Mouse (Mus musculus): ENCODE measurements at regions not wholly inside any gene's neighbourhood (a gene's known extent, or its start where the extent isn't known, plus 50 kb on each side); places are given as distances from the start of the nearest gene placed in this dataset.

DNA sequence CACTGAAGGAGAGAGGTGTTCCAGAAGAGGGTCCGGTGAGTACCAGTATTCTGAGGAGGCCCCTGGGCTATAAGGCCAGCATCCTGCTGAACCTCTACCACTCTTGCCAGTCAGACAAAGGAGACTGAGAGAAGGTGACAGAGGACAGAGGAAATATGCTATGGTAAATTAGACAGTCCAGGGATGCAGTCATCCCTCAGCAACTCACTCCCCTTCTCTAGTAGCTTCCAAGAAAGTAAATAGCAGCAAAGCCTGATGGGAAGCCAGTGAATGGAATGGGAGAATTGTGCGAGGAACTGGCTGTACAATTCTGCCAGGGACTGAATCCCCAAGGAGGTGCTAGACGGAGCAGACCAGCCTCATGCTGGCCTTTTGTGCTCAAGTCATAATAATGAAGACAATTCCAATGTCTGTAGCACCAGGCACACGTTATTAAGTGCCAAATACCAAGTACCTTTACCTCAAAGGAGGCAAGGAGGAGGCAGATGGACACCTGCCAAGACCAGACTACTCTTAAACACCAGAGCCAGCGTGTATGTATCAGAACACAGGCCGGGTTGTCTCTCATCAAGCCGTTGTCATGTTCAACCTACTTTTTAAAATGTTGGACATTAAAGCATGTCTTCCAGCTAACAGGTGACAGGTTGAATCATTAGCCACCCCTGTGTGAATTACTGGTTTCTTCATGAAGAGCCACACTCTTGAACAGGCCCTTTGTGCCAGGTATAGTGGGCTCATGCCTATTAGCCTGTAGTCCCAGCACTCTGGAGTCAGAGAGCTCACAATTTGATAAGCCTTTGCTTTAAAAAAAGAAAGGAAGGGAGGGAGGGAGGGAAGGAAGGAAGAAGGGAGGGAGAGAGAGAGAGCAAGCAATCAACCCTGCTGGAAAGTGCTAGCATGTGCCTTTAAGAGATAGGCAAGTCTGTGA lies 74.4 kb upstream of the Frmd6 start:
- in situ Hi-C loops (cut with MboI, MseI), result no loop called here

DNA sequence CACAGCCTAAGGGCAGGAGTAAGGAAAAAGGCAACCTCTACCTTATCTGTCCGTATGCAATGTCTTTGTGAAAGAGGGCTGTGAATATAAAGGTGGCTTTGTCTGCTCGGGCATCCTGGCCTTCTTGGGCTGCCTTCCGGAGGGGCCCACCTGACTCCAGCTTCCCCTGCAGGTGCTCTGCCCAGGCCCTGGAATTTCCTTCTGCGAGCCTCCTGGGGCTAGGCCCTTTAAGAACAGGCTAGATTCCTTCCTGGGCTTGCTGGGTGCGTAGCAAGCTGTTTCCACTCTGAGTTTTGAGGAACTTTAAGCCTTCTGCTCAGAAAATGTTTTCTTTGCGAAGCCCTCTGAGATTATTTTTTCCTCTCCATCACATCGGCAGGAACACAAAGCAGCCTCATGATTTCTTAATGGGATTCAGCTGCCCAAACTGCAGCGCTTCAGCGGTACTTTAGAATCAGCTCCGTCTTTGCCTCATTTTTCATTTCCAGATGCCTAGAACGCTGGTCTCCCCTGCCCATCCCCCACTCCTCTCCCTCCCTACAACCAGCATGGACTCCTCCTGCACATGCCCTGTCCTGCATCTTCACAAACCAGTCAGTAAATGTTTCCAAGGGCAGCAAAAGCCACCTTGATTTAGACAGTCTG lies 72.9 kb upstream of the Frmd6 start:
- in situ Hi-C loops (cut with MboI, MseI), result no loop called here

GRCm38 (mm10) chr12:70752911-70753290 lies 72.4 kb upstream of the Frmd6 start:
- in situ Hi-C loops (cut with MboI, MseI), result no loop called here

GRCm38 (mm10) chr12:70753458-70753857 lies 71.9 kb upstream of the Frmd6 start:
- in situ Hi-C loops (cut with MboI, MseI), result no loop called here

- in situ Hi-C loops (cut with MboI, MseI), result no loop called here
These were observed 67.2 kb upstream of the Frmd6 start for GRCm38 (mm10) chr12:70758080-70758479.

- in situ Hi-C loops (cut with MboI, MseI), result no loop called here
These were observed 61.8 kb upstream of the Frmd6 start for GRCm38 (mm10) chr12:70763542-70763941.

DNA sequence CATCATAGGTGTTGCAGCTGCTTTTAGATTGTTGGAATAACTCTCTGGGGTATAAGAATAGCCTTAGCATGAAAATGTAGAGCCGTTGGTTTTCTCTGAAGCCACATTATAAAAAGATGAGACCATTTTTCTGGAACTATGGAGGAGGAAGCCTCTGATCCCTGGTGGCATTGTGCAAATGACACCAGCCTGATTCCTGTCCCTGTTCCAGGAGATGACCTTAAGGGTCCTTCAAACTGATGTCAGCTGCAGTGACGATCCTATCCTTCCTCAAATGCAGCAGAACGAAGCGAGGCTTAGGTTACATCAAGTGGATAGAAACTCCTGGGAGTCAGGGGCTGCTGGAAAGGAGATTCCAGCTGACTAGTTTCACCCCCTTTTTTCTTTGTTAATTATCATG lies 59.0 kb upstream of the Frmd6 start:
- in situ Hi-C loops (cut with MboI, MseI), result no loop called here

DNA sequence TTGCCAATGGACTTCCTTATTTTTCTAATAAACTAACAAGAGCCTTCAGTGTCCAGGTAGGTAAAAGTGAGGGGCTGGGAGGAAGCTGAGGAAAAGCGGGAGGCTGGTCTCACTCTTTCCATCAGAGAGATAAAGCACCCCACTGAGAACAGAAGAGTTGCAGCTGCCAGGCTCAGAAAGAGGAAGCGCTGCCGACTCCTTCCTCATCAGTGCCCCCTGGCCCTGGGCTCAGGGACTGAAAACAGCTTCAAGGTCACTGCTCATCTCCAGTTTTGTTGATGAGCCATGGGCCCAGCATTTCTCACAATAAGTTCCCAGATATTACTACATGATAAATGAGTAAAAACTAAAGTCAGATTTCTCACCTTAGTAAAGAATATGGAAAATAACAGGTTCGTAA lies 57.4 kb upstream of the Frmd6 start:
- in situ Hi-C loops (cut with MboI, MseI), result no loop called here

DNA sequence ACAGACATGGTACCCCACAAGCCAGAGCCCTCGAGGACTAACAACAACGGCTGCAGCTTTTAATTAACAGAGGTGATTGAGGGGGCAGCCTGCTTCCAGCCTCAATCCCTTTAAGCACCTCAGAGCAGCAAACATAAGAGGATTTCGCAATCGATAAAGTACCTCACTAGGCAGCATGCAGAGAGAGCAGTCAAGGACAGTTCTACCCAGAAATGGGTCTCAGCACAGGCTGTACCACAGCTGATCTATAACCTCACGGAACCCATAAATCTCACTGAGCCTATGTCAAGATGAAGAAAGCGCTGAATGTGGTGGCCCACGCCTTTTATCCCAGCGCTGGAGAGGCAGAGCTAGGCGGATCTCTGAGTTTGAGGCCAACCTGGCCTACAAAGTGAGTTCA lies 56.6 kb upstream of the Frmd6 start:
- in situ Hi-C loops (cut with MboI, MseI), result no loop called here

DNA sequence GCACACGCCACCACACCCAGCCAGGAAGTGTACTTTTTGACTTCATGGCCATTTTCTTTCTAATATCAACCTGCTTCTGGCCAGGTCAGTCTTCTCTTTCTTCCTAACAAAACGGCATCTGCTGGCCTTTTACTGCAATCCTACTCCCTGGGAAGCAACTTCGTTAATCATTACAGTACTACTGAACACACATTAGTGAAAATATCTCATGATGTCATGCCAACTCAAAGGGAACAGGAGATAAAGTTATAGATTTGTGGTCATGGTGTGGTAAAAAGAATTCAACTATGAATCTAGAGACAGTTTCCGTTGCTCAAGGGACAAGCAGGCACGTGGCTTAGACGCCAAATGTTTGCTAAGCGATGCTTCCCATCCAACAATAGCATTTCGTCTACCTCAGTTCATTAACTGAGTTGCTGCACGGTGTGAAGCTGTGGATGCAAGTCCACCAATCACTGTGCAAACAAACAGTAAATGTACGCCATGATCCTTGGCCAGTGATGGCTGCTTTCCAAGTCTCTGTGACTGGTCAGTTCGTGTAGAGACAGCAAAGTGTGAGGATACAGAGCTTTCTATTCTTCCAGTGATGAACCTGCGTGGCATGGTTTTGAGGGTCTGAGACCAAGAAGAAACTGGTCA lies 55.7 kb upstream of the Frmd6 start:
- in situ Hi-C loops (cut with MboI, MseI), result no loop called here

DNA sequence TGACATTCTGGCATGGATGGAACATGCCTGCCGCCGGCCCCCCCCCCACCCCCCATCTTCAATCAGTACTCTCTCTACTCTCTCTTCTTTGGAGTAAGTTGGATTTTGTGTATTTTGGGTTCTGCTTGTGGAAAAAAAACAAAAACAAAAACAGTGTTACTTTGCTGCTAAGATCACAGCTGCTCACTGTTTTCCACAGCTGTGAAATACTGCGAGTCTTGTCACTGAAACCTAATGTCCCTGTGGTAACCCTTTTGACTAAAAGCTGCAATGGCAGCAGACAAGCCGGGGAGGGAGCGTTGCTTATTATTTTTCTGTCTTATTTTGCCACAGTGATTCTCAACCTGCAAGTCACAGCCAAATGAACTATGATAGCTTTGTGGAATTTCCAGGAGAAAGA lies 51.3 kb upstream of the Frmd6 start:
- in situ Hi-C loops (cut with MboI, MseI), result no loop called here

DNA sequence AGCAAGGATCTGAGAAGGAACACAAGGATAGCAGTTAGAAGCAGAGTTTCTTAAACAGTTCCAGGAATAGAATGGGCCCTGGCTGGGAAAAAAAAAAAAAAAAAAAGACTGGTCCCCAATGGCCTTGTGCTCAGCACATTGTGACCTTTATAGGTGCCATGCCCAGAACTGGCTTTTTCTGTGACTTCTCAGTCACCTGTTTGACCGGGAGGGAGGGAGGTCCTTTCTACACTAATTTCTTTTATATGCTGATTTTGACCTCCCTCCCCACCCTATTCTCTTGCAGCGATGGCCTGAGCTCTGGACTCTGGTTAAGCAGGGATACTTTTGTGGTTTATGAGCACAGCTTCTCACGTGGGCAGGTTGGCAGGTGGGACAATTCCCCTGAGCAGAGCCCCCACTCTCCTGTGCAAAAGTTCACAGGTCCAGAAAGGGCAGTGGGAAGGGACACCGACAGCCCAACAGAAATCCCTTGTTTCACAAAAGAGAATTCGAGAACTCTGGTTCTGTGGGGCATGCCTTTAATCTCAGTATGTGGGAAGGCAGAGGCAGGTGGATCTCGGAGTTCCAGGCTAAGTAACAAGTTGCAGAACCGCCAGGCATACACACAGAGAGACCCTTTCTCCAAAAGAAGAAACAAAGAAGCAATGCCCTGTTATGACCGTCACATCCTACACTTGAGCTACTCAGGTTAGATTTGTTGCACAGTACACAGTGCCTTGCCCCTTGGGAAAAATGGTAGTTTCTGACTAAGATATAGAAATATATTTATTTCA lies 50.3 kb upstream of the Frmd6 start:
- in situ Hi-C loops (cut with MboI, MseI), result no loop called here
